Mouse (Mus musculus): Measurements from ENCODE around the gene Cdc73. TPM values are rescaled to one million over a fixed set of nuclear protein-coding genes. Genes with fewer than 3 reads are reported as not detected.

Gene Cdc73
- total RNA-seq, 2 experiments from 2014 or later: 46.0 to 49.2 TPM

GRCm38 (mm10) chr1:143596864-143597263 lies 105.8 kb downstream of the Cdc73 start:
- DNase-seq: no peak
- intact Hi-C loops (cut with DNase I; ENCODE audit: low total_unique reads): no loop called here

- intact Hi-C loops (cut with DNase I; ENCODE audit: low total_unique reads): no loop called here
- no peak for DNase-seq
These were observed 125.7 kb downstream of the Cdc73 start for GRCm38 (mm10) chr1:143576824-143577543.

- DNase-seq: no peak
- intact Hi-C loops (cut with DNase I; ENCODE audit: low total_unique reads): no loop called here
These were observed 144.5 kb downstream of the Cdc73 start for GRCm38 (mm10) chr1:143558235-143558634.

GRCm38 (mm10) chr1:143555533-143555932 lies 147.2 kb downstream of the Cdc73 start:
- no peak for DNase-seq
- intact Hi-C loops (cut with DNase I; ENCODE audit: low total_unique reads): no loop called here

GRCm38 (mm10) chr1:143554621-143555020 lies 148.1 kb downstream of the Cdc73 start:
- DNase-seq: no peak
- intact Hi-C loops (cut with DNase I; ENCODE audit: low total_unique reads): no loop called here

Other genes starting within 250 kb of the Cdc73 start
- 1 to 10 TPM; 1.5 to 4.6 TPM for gene B3galt2, start 62.2 kb downstream of the Cdc73 start, total RNA-seq (2021)
- 10 to 100 TPM; 70.1 to 76.4 TPM for gene Glrx2, start 13.4 kb upstream of the Cdc73 start, total RNA-seq (2021)
- gene Trove2, start 74.2 kb upstream of the Cdc73 start, total RNA-seq (2021): 1 to 10 TPM; 3.7 to 3.8 TPM
- gene Uchl5, start 74.4 kb upstream of the Cdc73 start, total RNA-seq (2021): 10 to 100 TPM; 21.3 to 25.9 TPM